Mouse (Mus musculus) myocyte (in vitro differentiated cells): ENCODE measurements around the gene Tcta. TPM values are rescaled to one million over a fixed set of nuclear protein-coding genes. Genes with fewer than 3 reads are reported as not detected.

ENCODE experiments used
- H3K27me3 ChIP-seq: one replicate; pipeline ENCODE4 v1.6.1; 2011; ENCODE audit not compliant: control insufficient read depth, insufficient read depth, insufficient read length
- H3K36me3 ChIP-seq: one replicate; pipeline ENCODE4 v1.6.1; 2011; ENCODE audit not compliant: control insufficient read depth, insufficient read depth
- H3K4me2 ChIP-seq: one replicate; pipeline ENCODE4 v1.6.1; 2011; ENCODE audit warnings: low read depth, control low read depth
- H3K4me3 ChIP-seq: one replicate; pipeline ENCODE4 v1.5.1; 2011; ENCODE audit warnings: mild to moderate bottlenecking, control low read depth, moderate library complexity
- H3K79me2 ChIP-seq: one replicate; pipeline ENCODE4 v1.6.1; 2011; ENCODE audit not compliant: control insufficient read depth, insufficient read depth
- H3ac ChIP-seq: one replicate; pipeline ENCODE4 v1.6.1; 2011; ENCODE audit not compliant: control insufficient read depth, insufficient read length
- CEBPB ChIP-seq: IDR thresholded peaks from 2 replicates; pipeline ENCODE4 v1.6.1; 2011; ENCODE audit warnings: mild to moderate bottlenecking, moderate library complexity; ENCODE audit not compliant: poor library complexity, insufficient read depth, severe bottlenecking
- E2F4 ChIP-seq: IDR thresholded peaks from one replicate; pipeline ENCODE4 v1.6.1; 2011; ENCODE audit warnings: mild to moderate bottlenecking, control low read depth, moderate library complexity; ENCODE audit not compliant: insufficient read depth
- MAX ChIP-seq: IDR thresholded peaks from one replicate; pipeline ENCODE4 v1.6.1; 2011; ENCODE audit warnings: low read depth, mild to moderate bottlenecking, control low read depth
- MYOD1 ChIP-seq, 3 experiments: IDR thresholded peaks; one replicate each; pipeline ENCODE4 v1.6.1; 2011; ENCODE audit warnings: control low read depth in 2 of 3, low read depth in 2 of 3, mild to moderate bottlenecking in 2 of 3, moderate library complexity in 1 of 3; ENCODE audit not compliant: insufficient read length in 2 of 3, control insufficient read depth in 1 of 3
- MYOG ChIP-seq, 3 experiments: IDR thresholded peaks; one replicate each; pipeline ENCODE4 v1.6.1; 2011; ENCODE audit warnings: control low read depth in 2 of 3, low read depth in 2 of 3, mild to moderate bottlenecking in 2 of 3; ENCODE audit not compliant: insufficient read length in 2 of 3, control insufficient read depth in 1 of 3, insufficient read depth in 1 of 3
- POLR2A ChIP-seq: IDR thresholded peaks from one replicate; pipeline ENCODE4 v1.6.1; 2011; ENCODE audit warnings: low read depth, mild to moderate bottlenecking, control low read depth, moderate library complexity; ENCODE audit not compliant: insufficient read length
- POLR2AphosphoS2 ChIP-seq: IDR thresholded peaks from one replicate; pipeline ENCODE4 v1.6.1; 2011; ENCODE audit warnings: low read depth, control low read depth; ENCODE audit not compliant: insufficient read length
- REST ChIP-seq: IDR thresholded peaks from one replicate; pipeline ENCODE4 v1.6.1; 2011; ENCODE audit warnings: mild to moderate bottlenecking, control low read depth, moderate library complexity; ENCODE audit not compliant: insufficient read depth, insufficient read length
- SRF ChIP-seq: IDR thresholded peaks from one replicate; pipeline ENCODE4 v1.6.1; 2011; ENCODE audit warnings: low read depth; ENCODE audit not compliant: control insufficient read depth, insufficient read length
- TCF12 ChIP-seq: IDR thresholded peaks from one replicate; pipeline ENCODE4 v1.6.1; 2011; ENCODE audit warnings: mild to moderate bottlenecking, control low read depth; ENCODE audit not compliant: poor library complexity, insufficient read depth, severe bottlenecking
- TCF3 ChIP-seq: IDR thresholded peaks from one replicate; pipeline ENCODE4 v1.6.1; 2011; ENCODE audit warnings: low read depth, control low read depth; ENCODE audit not compliant: insufficient read length
- USF1 ChIP-seq: IDR thresholded peaks from one replicate; pipeline ENCODE4 v1.6.1; 2011; ENCODE audit warnings: low read depth, mild to moderate bottlenecking, control low read depth, moderate library complexity
- polyA plus RNA-seq: library from polyadenylated mRNA; unstranded; fragments of >200 nt; fragmentation: generic; extraction: Trizol; gene quantifications from one replicate; pipeline ENCODE4 v1.2.1, GENCODE M21; 2012; ENCODE audit warnings: missing spikeins

Gene Tcta
- polyA plus RNA-seq, 1 experiment: 29.8 TPM

DNA sequence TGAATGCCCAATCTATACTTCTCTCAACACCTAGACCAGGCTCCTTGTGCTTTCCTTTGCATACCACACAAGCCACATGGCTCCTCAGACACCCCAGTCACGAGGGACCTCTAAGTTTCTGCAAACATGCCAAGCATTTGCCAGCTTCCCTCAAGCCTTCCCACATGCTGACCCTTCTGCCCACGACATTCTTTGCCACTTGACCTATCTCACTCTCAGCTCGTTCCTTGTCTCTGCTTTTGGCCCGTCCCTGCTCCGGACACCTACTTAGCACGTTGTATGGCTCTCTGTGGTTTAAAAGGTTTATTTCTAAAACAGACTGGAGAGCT lies 30.7 kb downstream of the Tcta start:
- Histone ChIP-seq H3K4me2 (peak overlapping the region; percentile 72), H3K27me3 (no peaks in the 10 kb centered on the region)

GRCm38 (mm10) chr9:108274476-108275330 lies 31.3 kb downstream of the Tcta start:
- peak overlapping the region; percentile 72 for H3K4me2 ChIP-seq
- H3K36me3 ChIP-seq: no peaks in the 10 kb centered on the region
- H3K27me3 ChIP-seq: no peaks in the 10 kb centered on the region
- H3K4me3 ChIP-seq: peak overlapping the region; percentile 9
- TF ChIP-seq SRF (no peak), CEBPB (no peak), TCF3 (peak; percentile 88), MAX (no peak), USF1 (no peak), MYOG (IDR thresholded peaks at IDR 0.05; ENCODE audit: control insufficient read depth in 1 of 3, insufficient read depth in 1 of 3, insufficient read length in 2 of 3, low read depth in 2 of 3) (peak in 2 of 3 experiments; percentile 78 to 97), E2F4 (no peak), MYOD1 (IDR thresholded peaks at IDR 0.05; ENCODE audit: control insufficient read depth in 1 of 3, insufficient read length in 2 of 3, low read depth in 2 of 3) (peak in 2 of 3 experiments; percentile 69 to 89), POLR2AphosphoS2 (no peak), POLR2A (no peak), TCF12 (peak; percentile 97), REST (no peak)
- no peak overlapping the region for H3ac ChIP-seq
- no peaks in the 10 kb centered on the region for H3K79me2 ChIP-seq

More for the DNA sequence above, 30.7 kb downstream of the Tcta start:
- no peaks in the 10 kb centered on the region for H3K79me2 ChIP-seq
- TF ChIP-seq E2F4: no peak
- no peak for TF ChIP-seq POLR2A
- peak; percentile 66 for TF ChIP-seq TCF12
- peak in 2 of 3 experiments; percentile 68 to 81 for TF ChIP-seq MYOD1 (IDR thresholded peaks at IDR 0.05; ENCODE audit: control insufficient read depth in 1 of 3, insufficient read length in 2 of 3, low read depth in 2 of 3)
- TF ChIP-seq SRF: no peak
- no peak for TF ChIP-seq REST
- no peak for TF ChIP-seq POLR2AphosphoS2
- TF ChIP-seq MAX: no peak
- TF ChIP-seq USF1: peak; percentile 67
- peak in 2 of 3 experiments; percentile 29 to 89 for TF ChIP-seq MYOG (IDR thresholded peaks at IDR 0.05; ENCODE audit: control insufficient read depth in 1 of 3, insufficient read depth in 1 of 3, insufficient read length in 2 of 3, low read depth in 2 of 3)
- no peak for TF ChIP-seq CEBPB
- TF ChIP-seq TCF3: peak; percentile 40
- no peak overlapping the region for H3ac ChIP-seq
- H3K36me3 ChIP-seq: no peaks in the 10 kb centered on the region
- H3K4me3 ChIP-seq: peak overlapping the region; percentile 9

GRCm38 (mm10) chr9:108273485-108273884 lies 32.5 kb downstream of the Tcta start:
- H3K36me3 ChIP-seq: no peaks in the 10 kb centered on the region
- no peak for TF ChIP-seq TCF12
- TF ChIP-seq MAX: no peak
- TF ChIP-seq MYOG (IDR thresholded peaks at IDR 0.05; ENCODE audit: control insufficient read depth in 1 of 3, insufficient read depth in 1 of 3, insufficient read length in 2 of 3, low read depth in 2 of 3): no peak
- no peak for TF ChIP-seq E2F4
- no peak for TF ChIP-seq TCF3
- no peak for TF ChIP-seq POLR2AphosphoS2
- no peak for TF ChIP-seq USF1
- TF ChIP-seq POLR2A: no peak
- no peak for TF ChIP-seq MYOD1 (IDR thresholded peaks at IDR 0.05; ENCODE audit: control insufficient read depth in 1 of 3, insufficient read length in 2 of 3, low read depth in 2 of 3)
- TF ChIP-seq SRF: no peak
- TF ChIP-seq CEBPB: no peak
- H3K27me3 ChIP-seq: no peaks in the 10 kb centered on the region
- no peak overlapping the region for H3K4me3 ChIP-seq
- H3K4me2 ChIP-seq: no peak overlapping the region
- H3ac ChIP-seq: no peak overlapping the region
- H3K79me2 ChIP-seq: no peaks in the 10 kb centered on the region

- Histone ChIP-seq H3ac (no peak overlapping the region), H3K27me3 (no peaks in the 10 kb centered on the region), H3K4me2 (no peak overlapping the region), H3K36me3 (no peaks in the 10 kb centered on the region), H3K4me3 (no peak overlapping the region), H3K79me2 (no peaks in the 10 kb centered on the region)
- TF ChIP-seq REST: no peak
- TF ChIP-seq POLR2AphosphoS2: no peak
- TF ChIP-seq E2F4: no peak
- no peak for TF ChIP-seq MAX
- TF ChIP-seq CEBPB: no peak
- TF ChIP-seq MYOG (IDR thresholded peaks at IDR 0.05; ENCODE audit: control insufficient read depth in 1 of 3, insufficient read depth in 1 of 3, insufficient read length in 2 of 3, low read depth in 2 of 3): peak in 1 of 3 experiments; percentile 56
- TF ChIP-seq USF1: no peak
- peak in 2 of 3 experiments; percentile 30 to 65 for TF ChIP-seq MYOD1 (IDR thresholded peaks at IDR 0.05; ENCODE audit: control insufficient read depth in 1 of 3, insufficient read length in 2 of 3, low read depth in 2 of 3)
- no peak for TF ChIP-seq POLR2A
- TF ChIP-seq TCF3: no peak
- no peak for TF ChIP-seq TCF12
- no peak for TF ChIP-seq SRF
Measured at GRCm38 (mm10) chr9:108272691-108273090, 33.3 kb downstream of the Tcta start.
